Mouse (Mus musculus) ES-E14 (cell line): ENCODE data around the gene Mrtfa.

Experiments
- MAFK ChIP-seq: IDR thresholded peaks from 2 replicates; pipeline ENCODE4 v1.6.1; 2014; ENCODE audit warnings: mild to moderate bottlenecking, low read depth, low read length, inconsistent platforms; ENCODE audit not compliant: insufficient read depth
- ZC3H11A ChIP-seq: IDR thresholded peaks from 2 replicates; pipeline ENCODE4 v1.6.1; 2012; ENCODE audit warnings: low read depth, mild to moderate bottlenecking, inconsistent platforms, low read length, borderline replicate concordance
- ZNF384 ChIP-seq: IDR thresholded peaks from 2 replicates; pipeline ENCODE4 v1.6.1; 2012; ENCODE audit warnings: low read depth, low read length, inconsistent platforms

DNA sequence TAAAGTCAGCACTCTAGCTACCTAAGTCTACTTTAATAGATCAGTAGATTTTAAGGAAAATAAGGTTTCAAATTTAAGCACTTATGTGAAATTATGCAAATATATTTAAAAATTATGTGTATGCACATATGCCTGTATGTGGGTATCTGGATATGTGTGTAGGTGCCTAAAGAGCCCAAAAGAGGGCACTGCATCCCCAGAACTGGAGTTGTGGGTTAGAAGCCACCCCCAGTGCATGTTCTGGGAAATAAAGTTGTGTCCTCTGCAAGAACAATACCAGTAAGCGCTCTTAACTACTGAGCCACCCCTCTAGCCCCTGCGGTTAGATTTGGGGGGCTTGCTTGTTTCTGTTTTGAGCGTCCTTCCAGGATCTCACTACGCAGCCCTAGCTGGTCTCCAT is 113.0 kb downstream of the Mrtfa start:
- TF ChIP-seq ZC3H11A: peak; percentile 10; the same call in 1 of the 2 replicates
- TF ChIP-seq MAFK: no peak
- TF ChIP-seq ZNF384: no peak
